Mouse (Mus musculus) cerebellum, postnatal 4 days (tissue): ENCODE data around the gene Olfr657.

Source experiments
- DNase-seq, 2 experiments: peaks; one replicate each; pipeline ENCODE4 v3.0.0; 2022; ENCODE audit warnings: low spot score in 2 of 2, mixed read lengths in 1 of 2

The Olfr657 gene

GRCm38 (mm10) chr7:104624494-104624893 is at the start of gene Olfr657:
TSS of gene Olfr657 (plus strand) at chr7:104624794.
- no peak for DNase-seq

DNA sequence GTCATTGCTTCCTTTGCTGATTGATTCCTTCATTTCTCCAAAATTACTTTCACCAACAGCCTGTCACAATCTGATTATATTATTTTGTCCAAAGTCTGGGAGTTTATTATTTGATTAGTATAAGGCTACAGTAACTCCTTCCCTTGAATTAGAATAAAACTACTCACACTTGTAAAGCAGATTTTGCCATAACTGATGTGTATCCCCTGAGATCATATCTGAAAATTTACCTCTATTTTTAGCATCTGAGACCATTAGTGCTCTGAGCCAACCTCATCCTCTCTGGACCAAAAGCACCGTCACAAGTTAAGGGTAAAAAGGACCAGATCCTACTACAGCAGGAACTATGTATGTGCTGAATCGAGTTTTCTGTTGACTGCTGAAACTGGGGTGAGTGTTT is 47.6 kb upstream of the Olfr657 start, which contains the start of gene Olfr653:
TSS of gene Olfr653 (plus strand) at position 301 of the 400 bp plus-strand sequence.
- no peak for DNase-seq

DNA sequence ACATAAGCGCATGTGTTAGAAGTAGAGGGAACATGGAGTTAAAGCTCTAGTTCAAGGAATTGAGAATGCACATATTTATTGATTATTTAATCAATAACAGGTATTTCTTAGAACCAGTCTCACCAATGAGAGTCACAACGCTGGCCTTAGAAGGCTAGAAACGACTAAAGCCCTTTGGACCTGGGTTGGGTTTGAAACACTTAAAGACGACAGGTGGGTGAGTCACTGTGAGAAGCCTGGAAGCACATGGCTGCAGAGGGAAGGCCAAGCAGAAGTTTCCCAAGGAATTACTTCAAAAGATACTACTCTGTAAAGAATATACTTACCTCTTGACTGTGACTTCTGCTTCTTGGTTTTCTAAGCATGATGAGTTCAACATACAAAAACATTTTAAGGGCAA is 43.7 kb upstream of the Olfr657 start:
- DNase-seq = no peak

DNA sequence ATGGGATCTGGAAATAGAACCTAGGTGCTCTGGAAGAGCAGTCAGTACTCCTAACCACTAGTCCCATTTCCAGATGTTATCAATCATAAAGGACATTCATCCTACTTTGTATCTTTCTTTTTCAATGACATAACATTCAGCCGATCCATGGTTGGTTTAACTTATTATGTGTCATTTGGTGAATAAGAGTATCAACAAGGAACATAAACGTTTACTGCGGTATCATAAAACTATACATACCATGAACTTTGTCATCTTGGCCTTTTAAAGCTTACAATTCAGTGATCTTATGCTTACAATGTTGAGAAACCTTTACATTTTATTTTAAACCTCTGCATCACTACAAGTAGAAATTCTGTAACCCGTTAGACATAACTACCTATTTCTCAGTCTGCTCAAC is 43.2 kb upstream of the Olfr657 start:
- no peak for DNase-seq

- no peak for DNase-seq
These were observed 37.9 kb upstream of the Olfr657 start, which contains the start of gene Olfr654 for GRCm38 (mm10) chr7:104586725-104587124. TSS of gene Olfr654 (plus strand) at chr7:104587025.

GRCm38 (mm10) chr7:104588274-104588673 is 36.3 kb upstream of the Olfr657 start:
- no peak for DNase-seq

- no peak for DNase-seq
These were observed 22.9 kb upstream of the Olfr657 start, which contains the start of gene Olfr655 for GRCm38 (mm10) chr7:104601679-104602078. TSS of gene Olfr655 (minus strand) at chr7:104601779.

DNA sequence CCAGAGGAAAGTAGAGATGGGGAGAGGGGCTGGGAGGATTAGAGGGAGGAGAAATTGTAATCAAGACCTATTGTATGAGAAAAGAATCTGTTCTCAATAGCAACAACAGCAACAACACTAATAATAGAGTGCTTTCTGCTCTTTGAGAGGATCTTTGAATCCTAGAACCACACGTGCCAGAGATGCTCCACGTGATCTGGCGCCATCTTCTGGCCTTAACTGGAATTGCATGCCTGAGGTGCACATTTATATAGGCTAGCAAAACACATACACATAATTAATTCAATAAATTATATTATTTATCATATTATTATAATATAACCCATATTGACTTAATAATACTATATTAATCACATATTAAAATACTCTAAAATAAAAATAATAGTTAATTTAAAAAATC is 21.4 kb upstream of the Olfr657 start:
- peak in 1 of 2 experiments; percentile 10 for DNase-seq

- no peak for DNase-seq
These were observed 19.9 kb upstream of the Olfr657 start for GRCm38 (mm10) chr7:104604727-104605126.

DNA sequence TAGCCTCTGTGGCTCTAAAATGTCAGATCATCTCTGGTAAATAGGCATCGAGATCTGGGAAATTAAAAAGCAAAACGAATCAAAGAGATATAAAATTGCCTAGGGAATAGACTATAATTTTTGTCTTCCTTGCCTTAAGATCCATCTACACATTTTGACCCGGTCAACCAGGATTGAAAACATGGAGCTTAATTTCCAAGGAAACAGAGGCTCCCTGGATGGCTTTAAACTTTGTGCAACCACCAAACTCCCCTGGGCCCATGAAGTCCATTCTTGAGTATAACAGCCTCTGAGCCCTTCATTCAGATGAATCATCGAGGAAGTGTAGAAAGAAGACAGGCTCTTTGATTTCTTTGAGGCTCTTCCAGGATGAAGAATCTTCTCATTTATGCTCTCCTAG is 10.9 kb upstream of the Olfr657 start, which contains the start of gene Olfr656:
TSS of gene Olfr656 (plus strand) at position 301 of the 400 bp plus-strand sequence.
- DNase-seq = no peak

GRCm38 (mm10) chr7:104646841-104647482 is 22.4 kb downstream of the Olfr657 start, which contains the start of gene Olfr658:
TSS of gene Olfr658 (minus strand) at chr7:104647305.
- DNase-seq = peak; percentile 23 to 24

DNA sequence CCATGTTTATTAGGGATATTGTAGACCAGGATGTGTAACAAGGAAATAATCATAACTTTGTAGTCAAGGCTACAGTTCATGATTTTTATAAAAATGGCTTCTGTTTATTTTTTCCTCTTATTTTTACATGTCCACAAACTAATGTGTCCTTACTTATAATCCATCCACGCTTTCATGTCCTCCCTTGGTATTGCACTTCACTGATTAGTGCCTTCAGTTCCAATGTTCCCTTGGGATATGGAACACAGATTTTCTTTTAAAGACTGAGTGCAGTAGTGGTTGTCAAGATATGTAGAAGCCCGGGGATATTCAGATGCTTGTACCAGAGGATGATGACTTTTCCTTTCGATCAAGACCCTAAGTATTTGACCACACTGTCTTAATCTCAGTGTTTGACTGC is 41.9 kb downstream of the Olfr657 start, which contains the start of gene Olfr659:
TSS of gene Olfr659 (plus strand) at position 301 of the 400 bp plus-strand sequence.
- no peak for DNase-seq

DNA sequence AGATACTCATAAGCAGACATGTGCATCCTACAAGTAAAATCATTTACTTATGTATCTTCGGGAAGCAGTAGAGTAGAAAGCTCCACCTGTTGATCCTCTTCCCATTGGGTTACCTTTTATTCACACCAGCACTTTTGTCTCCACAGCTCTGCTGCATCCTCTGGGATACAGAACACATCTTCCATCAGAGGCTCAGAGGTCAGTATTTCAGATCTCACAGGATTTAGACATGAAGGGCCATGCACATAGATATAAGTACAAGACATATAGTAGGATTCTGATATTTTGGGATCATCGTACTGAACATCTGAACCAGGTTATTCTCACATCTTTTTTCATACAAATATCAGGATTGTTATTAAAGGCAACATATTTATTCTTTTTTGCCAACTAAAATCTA is 61.6 kb downstream of the Olfr657 start, which contains the start of gene Olfr661:
TSS of gene Olfr661 (plus strand) at position 301 of the 400 bp plus-strand sequence.
- DNase-seq = no peak
